Mouse (Mus musculus): ENCODE measurements around the gene Pla1a.

DNA sequence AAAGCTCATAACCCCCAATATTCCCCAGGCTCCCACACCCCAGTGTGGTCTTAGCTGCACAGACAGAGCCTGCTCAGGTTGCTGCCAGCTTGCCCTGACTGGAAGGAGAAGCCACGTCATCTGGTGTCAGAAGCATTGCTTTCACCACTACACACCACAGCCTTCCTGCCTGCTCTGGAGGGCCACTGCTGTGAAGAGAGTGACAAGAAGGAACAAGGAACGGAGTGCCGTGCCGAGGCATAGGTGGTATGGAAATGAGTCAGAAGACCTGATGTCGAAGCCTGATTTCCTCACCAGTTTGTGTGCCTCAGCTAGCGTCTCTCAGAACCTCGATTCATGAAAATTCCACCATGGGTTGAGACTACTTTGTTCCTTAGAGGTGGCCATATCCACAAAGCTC is 29.3 kb downstream of the Pla1a start:
- TF ChIP-seq CTCF (conservative IDR thresholded peaks at IDR 0.05; ENCODE audit: low read length) (no peak), POU5F1 (IDR thresholded peaks at IDR 0.05; ENCODE audit: borderline replicate concordance, low read length) (no peak)
